Mouse (Mus musculus) olfactory bulb, adult 2 months (tissue): ENCODE measurements around the gene Csnk2a1. TPM values are rescaled to one million over a fixed set of nuclear protein-coding genes. Genes with fewer than 3 reads are reported as not detected.
A peak's percentile ranks its signal among the peaks of the same experiment; 100 is the strongest.
"Not testable (repeated sequence)": the region's sequence is repeated elsewhere in the genome, so short reads cannot be mapped to it uniquely, and the experiment has no call there.

ENCODE experiments used
- H3K27ac ChIP-seq: fragments of 200-500 bp; 2 replicates; pipeline ENCODE4 v1.5.1; 2012; ENCODE audit warnings: low read depth, low read length; ENCODE audit not compliant: insufficient read depth
- H3K4me1 ChIP-seq: fragments of 200-500 bp; 2 replicates; pipeline ENCODE4 v1.6.1; 2012; ENCODE audit warnings: low read length; ENCODE audit not compliant: control insufficient read depth, insufficient read depth
- H3K4me3 ChIP-seq: fragments of 200-500 bp; 2 replicates; pipeline ENCODE4 v1.5.1; 2012; ENCODE audit warnings: mild to moderate bottlenecking, low read depth, low read length, moderate library complexity; ENCODE audit not compliant: insufficient read depth
- CTCF ChIP-seq: fragments of 200-500 bp; IDR thresholded peaks from 2 replicates; pipeline ENCODE4 v1.5.1; 2012; ENCODE audit warnings: low read depth, mild to moderate bottlenecking, low read length, moderate library complexity; ENCODE audit not compliant: insufficient read depth
- POLR2A ChIP-seq: fragments of 200-500 bp; IDR thresholded peaks from 2 replicates; pipeline ENCODE4 v1.6.1; 2012; ENCODE audit warnings: mild to moderate bottlenecking, low read depth, low read length, moderate library complexity; ENCODE audit not compliant: insufficient read depth
- WGBS: fragments of 180-500 bp; shearing (Covaris S2); methylation state at CpG from one replicate; pipeline ENCODE4 v1.1.7; 2018; 5-methylcytosine and 5-hydroxymethylcytosine counted together
- polyA plus RNA-seq: library from polyadenylated mRNA; stranded (reverse); fragments of >200 nt; gene quantifications from 2 replicates; pipeline ENCODE4 v1.2.4, GENCODE M21; 2012; ENCODE audit warnings: low replicate concordance; ENCODE audit not compliant: missing spikeins, insufficient read depth, insufficient read length

Csnk2a1 gene
- polyA plus RNA-seq, 1 experiment: not detected

GRCm38 (mm10) chr2:152281407-152281806 lies 54.8 kb downstream of the Csnk2a1 start:
- H3K27ac ChIP-seq: no peak overlapping the region
- WGBS: 69% methylated on average over 3 of the region's 3 CpGs
- no peaks in the 10 kb centered on the region for H3K4me1 ChIP-seq
- H3K4me3 ChIP-seq: no peak overlapping the region
- no peak for TF ChIP-seq POLR2A

- TF ChIP-seq POLR2A (no peak), CTCF (no peak)
- Histone ChIP-seq H3K27ac (no peak overlapping the region), H3K4me1 (no peaks in the 10 kb centered on the region), H3K4me3 (no peak overlapping the region)
- 91% methylated on average over 5 of the region's 5 CpGs for WGBS
Measured at GRCm38 (mm10) chr2:152287560-152287959, 60.9 kb downstream of the Csnk2a1 start.

GRCm38 (mm10) chr2:152288046-152288445 lies 61.4 kb downstream of the Csnk2a1 start:
- TF ChIP-seq CTCF: no peak
- TF ChIP-seq POLR2A: no peak
- no peak overlapping the region for H3K27ac ChIP-seq
- 85% methylated on average over 8 of the region's 8 CpGs for WGBS

GRCm38 (mm10) chr2:152289623-152290022 lies 63.0 kb downstream of the Csnk2a1 start:
- H3K4me3 ChIP-seq, H3K27ac ChIP-seq, H3K4me1 ChIP-seq: not testable (repeated sequence)
- WGBS: 75% methylated on average over 2 of the region's 2 CpGs

More at GRCm38 (mm10) chr2:152288046-152288445, 61.4 kb downstream of the Csnk2a1 start:
- Histone ChIP-seq H3K4me1 (no peaks in the 10 kb centered on the region), H3K4me3 (no peak overlapping the region)

GRCm38 (mm10) chr2:152292475-152292874 lies 65.8 kb downstream of the Csnk2a1 start:
- Histone ChIP-seq H3K4me3 (no peak overlapping the region), H3K27ac (no peak overlapping the region), H3K4me1 (no peaks in the 10 kb centered on the region)
- TF ChIP-seq CTCF (no peak), POLR2A (no peak)
- WGBS: 44% methylated on average over 2 of the region's 2 CpGs

GRCm38 (mm10) chr2:152293179-152293726 lies 66.6 kb downstream of the Csnk2a1 start:
- Histone ChIP-seq H3K4me3 (peak overlapping the region; percentile 90), H3K27ac (no peak overlapping the region), H3K4me1 (no peaks in the 10 kb centered on the region)
- no peak for TF ChIP-seq CTCF
- TF ChIP-seq POLR2A: no peak
- under 1% methylated on average over 15 of the region's 15 CpGs for WGBS

- TF ChIP-seq CTCF (no peak), POLR2A (peak; percentile 97)
- under 1% methylated on average over 68 of the region's 70 CpGs for WGBS
Measured at GRCm38 (mm10) chr2:152293727-152294475, 67.3 kb downstream of the Csnk2a1 start, which contains the start of gene Tbc1d20. Gene Tbc1d20, plus strand, starts transcription at chr2:152293828.

GRCm38 (mm10) chr2:152294541-152294940 lies 67.9 kb downstream of the Csnk2a1 start:
- 18% methylated on average over 5 of the region's 5 CpGs for WGBS
- TF ChIP-seq CTCF (no peak), POLR2A (no peak)
- H3K27ac ChIP-seq: no peak overlapping the region
- H3K4me1 ChIP-seq: no peaks in the 10 kb centered on the region
- H3K4me3 ChIP-seq: peak overlapping the region; percentile 90; the same call in 1 of the 2 replicates

More at GRCm38 (mm10) chr2:152293727-152294475, 67.3 kb downstream of the Csnk2a1 start, which contains the start of gene Tbc1d20:
- H3K4me3 ChIP-seq: peak within 1 kb of the TSS; percentile 90
- no peaks in the 10 kb centered on the region for H3K4me1 ChIP-seq
- no peak within 1 kb of the TSS for H3K27ac ChIP-seq

GRCm38 (mm10) chr2:152302862-152303261 lies 76.2 kb downstream of the Csnk2a1 start:
- no peaks in the 10 kb centered on the region; the same call in 1 of the 2 replicates for H3K4me1 ChIP-seq
- no peak overlapping the region for H3K4me3 ChIP-seq
- no peak overlapping the region for H3K27ac ChIP-seq
- WGBS: 78% methylated on average over 2 of the region's 2 CpGs
- TF ChIP-seq CTCF: no peak
- no peak for TF ChIP-seq POLR2A
